Mouse (Mus musculus): ENCODE results near the gene Mknk1. TPM values are rescaled to one million over a fixed set of nuclear protein-coding genes. Genes with fewer than 3 reads are reported as not detected.

The Mknk1 gene
- polyA plus RNA-seq (2015; fragmentation: Nextera tagmentation; extraction: Ambion mirVana): 22.3 and 24.5 TPM in 2 replicates

DNA sequence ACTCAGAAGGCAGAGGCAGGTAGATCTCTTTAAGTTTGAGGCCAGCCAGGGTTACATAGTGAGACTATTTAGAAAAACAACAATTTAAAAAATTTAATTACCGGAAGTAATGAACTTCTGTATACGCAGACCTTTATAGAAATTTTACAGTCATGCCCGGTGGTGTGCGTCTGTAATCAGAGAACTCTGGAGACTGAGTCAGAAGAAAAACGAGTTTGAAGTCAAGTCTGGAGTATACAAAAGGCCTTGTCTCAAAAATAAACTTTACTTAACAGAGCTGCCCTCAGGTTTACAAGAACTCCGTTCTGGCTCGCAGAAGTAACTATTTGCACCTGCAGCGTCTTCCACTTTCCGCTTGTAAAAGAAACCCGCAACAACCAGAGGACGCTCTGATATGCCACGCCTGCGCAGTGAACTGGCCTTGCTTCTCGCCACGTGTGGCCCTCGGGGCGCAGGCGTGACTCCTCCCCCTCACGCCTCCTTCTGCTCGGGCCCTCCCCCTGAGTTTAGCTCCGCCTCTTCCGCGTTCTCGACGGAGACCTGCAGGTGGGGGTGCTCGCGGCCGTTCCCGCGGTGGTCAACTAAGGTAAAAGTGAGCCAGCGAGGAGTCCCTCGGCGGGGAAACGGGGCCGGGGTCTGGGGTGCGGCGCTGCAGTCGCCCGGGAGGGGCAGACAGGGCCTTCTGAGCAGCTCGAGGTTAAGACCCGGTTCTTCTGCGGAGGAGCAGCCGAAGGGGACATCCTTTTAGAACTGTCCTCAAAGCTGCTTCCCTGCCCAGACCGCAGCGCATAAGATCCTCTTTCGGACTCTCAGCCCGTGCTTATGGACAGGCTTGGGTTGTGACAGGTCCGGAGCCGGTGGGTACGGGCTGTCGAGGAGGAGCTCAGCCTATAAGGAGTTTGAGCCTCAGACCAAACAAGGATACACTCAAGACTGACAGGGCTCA lies at the start of gene Mknk1:
Mknk1 (plus strand) TSS at position 503 of the 946 bp plus-strand sequence.
- peak; percentile 95 for ATAC-seq
- 1% methylated on average over 51 of the region's 51 CpGs for WGBS
- H3K27ac ChIP-seq (ENCODE audit: low read length): 0 out of 2 replicates have a peak within 1 kb of the TSS, but pooled peaks have one; percentile 31

DNA sequence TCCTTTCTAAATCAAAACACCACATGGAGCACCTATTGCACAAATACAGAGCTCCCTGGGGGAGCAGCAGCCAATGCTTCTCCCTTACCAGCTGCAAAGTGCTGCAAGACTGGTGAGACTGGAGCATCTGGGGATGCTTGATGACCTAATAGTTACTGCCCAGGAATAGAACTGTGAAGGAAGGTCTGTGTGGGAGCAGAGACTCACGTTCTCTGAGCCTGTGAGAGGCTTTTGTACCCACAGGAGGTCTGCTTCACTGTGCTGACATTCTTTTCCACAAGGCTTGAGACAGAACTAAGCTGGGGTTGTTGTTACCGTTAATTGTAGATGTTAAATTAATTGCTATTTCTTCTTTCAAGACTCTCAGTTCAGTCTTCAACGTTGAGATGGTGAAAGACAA lies 48.1 kb upstream of the Mknk1 start:
- Histone ChIP-seq H3K9ac (ENCODE audit: low read depth, low read length) (no peak overlapping the region), H3K4me3 (ENCODE audit: low read depth, low read length) (no peak overlapping the region), H3K27ac (ENCODE audit: low read length) (no peak overlapping the region), H3K36me3 (ENCODE audit: control insufficient read depth, insufficient read depth, low read length) (peaks cover 18% of the 10 kb centered on the region), H3K27me3 (ENCODE audit: control insufficient read depth, insufficient read depth, low read depth, low read length) (no peaks in the 10 kb centered on the region), H3K9me3 (replicated peaks; ENCODE audit: control insufficient read depth, low read length, poor library complexity, severe bottlenecking) (no peaks in the 10 kb centered on the region), H3K4me2 (ENCODE audit: low read length) (no peak overlapping the region), H3K4me1 (ENCODE audit: control insufficient read depth, insufficient read depth, low read length) (peaks cover 2% of the 10 kb centered on the region)
- 83% methylated on average over 3 of the region's 3 CpGs for WGBS
- ATAC-seq: no peak

More for the DNA sequence above, at the start of gene Mknk1:
- Histone ChIP-seq H3K4me3 (ENCODE audit: low read depth, low read length) (peak within 1 kb of the TSS; percentile 74), H3K9me3 (replicated peaks; ENCODE audit: control insufficient read depth, low read length, poor library complexity, severe bottlenecking) (no peaks in the 10 kb centered on the region), H3K4me1 (ENCODE audit: control insufficient read depth, insufficient read depth, low read length) (peaks cover 10% of the 10 kb centered on the region), H3K4me2 (ENCODE audit: low read length) (peak within 1 kb of the TSS; percentile 80), H3K9ac (ENCODE audit: low read depth, low read length) (peak within 1 kb of the TSS; percentile 75), H3K27me3 (ENCODE audit: control insufficient read depth, insufficient read depth, low read depth, low read length) (no peaks in the 10 kb centered on the region), H3K36me3 (ENCODE audit: control insufficient read depth, insufficient read depth, low read length) (no peaks in the 10 kb centered on the region)

DNA sequence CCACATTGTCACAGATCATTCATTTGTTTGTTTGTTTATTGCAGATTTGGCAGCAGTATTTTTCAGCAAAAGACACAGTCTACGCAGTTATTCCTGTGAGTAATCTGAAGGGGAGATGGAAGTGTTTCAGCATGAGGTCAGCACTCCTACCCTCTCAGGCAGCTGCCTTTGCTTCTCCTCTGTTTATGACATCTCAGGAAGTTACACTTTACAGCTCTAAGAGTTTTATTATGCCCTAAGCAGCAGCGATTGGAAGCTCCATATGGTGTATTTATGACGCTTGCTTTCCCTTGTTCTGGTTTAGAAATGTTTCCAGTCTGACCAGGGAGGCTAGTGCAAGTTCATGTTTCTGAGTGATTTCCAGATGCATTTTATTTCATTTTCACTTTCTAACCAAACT lies 43.6 kb upstream of the Mknk1 start:
- no peak for ATAC-seq
- H3K4me1 ChIP-seq (ENCODE audit: control insufficient read depth, insufficient read depth, low read length): no peaks in the 10 kb centered on the region
- no peaks in the 10 kb centered on the region for H3K9me3 ChIP-seq (replicated peaks; ENCODE audit: control insufficient read depth, low read length, poor library complexity, severe bottlenecking)
- WGBS: 98% methylated on average over 3 of the region's 3 CpGs
- no peak overlapping the region for H3K27ac ChIP-seq (ENCODE audit: low read length)
- no peaks in the 10 kb centered on the region for H3K27me3 ChIP-seq (ENCODE audit: control insufficient read depth, insufficient read depth, low read depth, low read length)
- H3K4me3 ChIP-seq (ENCODE audit: low read depth, low read length): no peak overlapping the region
- H3K9ac ChIP-seq (ENCODE audit: low read depth, low read length): no peak overlapping the region
- H3K4me2 ChIP-seq (ENCODE audit: low read length): no peak overlapping the region
- peaks cover 34% of the 10 kb centered on the region for H3K36me3 ChIP-seq (ENCODE audit: control insufficient read depth, insufficient read depth, low read length)

DNA sequence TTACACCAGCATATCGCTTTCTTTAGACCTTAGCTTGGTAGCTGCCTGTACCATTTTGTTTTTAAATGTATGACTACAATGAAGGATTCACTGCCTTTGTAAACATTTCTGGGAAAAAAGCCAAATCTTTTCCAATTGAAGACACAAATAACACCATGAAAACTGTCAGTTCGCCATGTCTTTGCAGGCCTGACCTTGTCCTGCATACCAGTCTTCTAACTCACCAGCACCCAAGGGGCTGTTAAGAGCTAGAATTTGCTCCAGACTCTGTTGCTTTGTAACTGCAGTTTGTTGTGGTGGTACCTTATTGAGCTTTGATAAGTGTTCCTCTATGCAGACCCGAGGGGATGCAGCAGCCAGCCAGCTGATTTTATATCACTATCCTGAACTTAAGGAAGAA lies 39.0 kb upstream of the Mknk1 start:
- Histone ChIP-seq H3K9me3 (replicated peaks; ENCODE audit: control insufficient read depth, low read length, poor library complexity, severe bottlenecking) (no peaks in the 10 kb centered on the region), H3K4me1 (ENCODE audit: control insufficient read depth, insufficient read depth, low read length) (no peaks in the 10 kb centered on the region), H3K4me2 (ENCODE audit: low read length) (no peak overlapping the region), H3K27ac (ENCODE audit: low read length) (no peak overlapping the region), H3K27me3 (ENCODE audit: control insufficient read depth, insufficient read depth, low read depth, low read length) (no peaks in the 10 kb centered on the region), H3K36me3 (ENCODE audit: control insufficient read depth, insufficient read depth, low read length) (peaks cover 33% of the 10 kb centered on the region), H3K4me3 (ENCODE audit: low read depth, low read length) (no peak overlapping the region), H3K9ac (ENCODE audit: low read depth, low read length) (no peak overlapping the region)
- no peak for ATAC-seq
- WGBS: 75% methylated on average over 3 of the region's 3 CpGs

DNA sequence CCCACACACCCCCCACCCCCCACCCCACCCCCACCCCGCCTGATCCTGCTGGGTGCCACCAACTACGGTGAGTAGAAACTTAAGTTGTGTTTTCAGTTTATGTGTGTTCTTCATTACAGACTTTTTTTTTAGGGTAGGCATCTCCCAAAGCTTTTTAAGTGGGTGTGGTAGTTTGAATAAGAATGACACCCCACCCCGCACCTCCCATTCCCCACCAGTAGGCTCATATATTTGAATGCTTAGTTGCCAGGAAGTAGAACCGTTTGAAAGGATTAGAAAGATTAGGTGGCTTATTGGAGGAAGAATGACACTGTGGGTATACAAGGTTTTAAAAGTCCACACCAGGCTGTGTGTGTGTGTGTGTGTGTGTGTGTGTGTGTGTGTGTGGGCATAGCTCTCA lies 26.7 kb upstream of the Mknk1 start:
- H3K27me3 ChIP-seq (ENCODE audit: control insufficient read depth, insufficient read depth, low read depth, low read length): no peaks in the 10 kb centered on the region
- H3K9me3 ChIP-seq (replicated peaks; ENCODE audit: control insufficient read depth, low read length, poor library complexity, severe bottlenecking): no peaks in the 10 kb centered on the region
- H3K4me1 ChIP-seq (ENCODE audit: control insufficient read depth, insufficient read depth, low read length): no peaks in the 10 kb centered on the region
- no peak for ATAC-seq
- 0 out of 2 replicates have a peak, but pooled peaks cover 14% of the 10 kb centered on the region for H3K36me3 ChIP-seq (ENCODE audit: control insufficient read depth, insufficient read depth, low read length)
- no peak overlapping the region for H3K4me2 ChIP-seq (ENCODE audit: low read length)
- WGBS: 74% methylated on average over 4 of the region's 4 CpGs
- no peak overlapping the region for H3K4me3 ChIP-seq (ENCODE audit: low read depth, low read length)
- no peak overlapping the region for H3K9ac ChIP-seq (ENCODE audit: low read depth, low read length)
- H3K27ac ChIP-seq (ENCODE audit: low read length): no peak overlapping the region

DNA sequence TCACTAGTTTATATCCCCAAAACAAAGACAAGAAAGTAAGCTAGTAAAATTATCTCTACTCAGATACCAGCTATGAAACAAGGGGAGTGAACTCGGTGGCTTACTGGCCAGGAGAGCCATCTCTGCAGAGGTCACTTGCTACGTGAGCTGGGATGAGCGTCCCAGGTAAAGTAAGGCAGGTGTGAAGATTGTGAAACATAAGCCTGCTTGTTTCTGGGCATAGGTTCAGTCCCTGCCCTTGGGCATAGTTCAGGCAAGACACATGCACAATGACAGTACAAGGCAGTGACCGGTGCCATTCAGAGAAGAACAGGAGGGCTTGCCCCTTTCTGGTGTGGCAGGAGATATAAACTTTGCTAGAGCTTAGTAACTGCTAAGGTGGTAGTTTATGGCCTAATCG lies 23.4 kb upstream of the Mknk1 start:
- 91% methylated on average over 5 of the region's 5 CpGs for WGBS

DNA sequence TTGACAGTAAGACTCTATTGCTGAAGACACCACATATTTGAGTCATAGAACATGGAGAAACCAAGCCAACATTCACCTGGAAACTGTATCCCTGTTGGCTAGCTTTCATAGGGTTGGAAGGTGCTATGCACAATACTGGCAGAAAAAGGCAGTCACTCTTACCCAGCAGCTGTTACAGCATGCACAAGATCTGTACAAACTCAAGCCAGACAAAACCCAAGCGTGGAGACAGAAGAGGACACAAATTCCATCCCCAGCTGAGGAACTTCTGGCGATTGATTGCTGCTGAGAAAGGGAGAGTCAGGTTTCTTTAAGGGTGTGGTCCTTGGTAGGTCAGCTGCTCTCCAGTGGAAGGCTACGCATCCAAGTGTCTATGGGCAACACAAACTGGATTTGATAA lies 18.8 kb upstream of the Mknk1 start:
- Histone ChIP-seq H3K4me3 (ENCODE audit: low read depth, low read length) (no peak overlapping the region), H3K4me2 (ENCODE audit: low read length) (no peak overlapping the region), H3K36me3 (ENCODE audit: control insufficient read depth, insufficient read depth, low read length) (0 out of 2 replicates have a peak, but pooled peaks cover 6% of the 10 kb centered on the region), H3K27ac (ENCODE audit: low read length) (no peak overlapping the region), H3K4me1 (ENCODE audit: control insufficient read depth, insufficient read depth, low read length) (no peaks in the 10 kb centered on the region), H3K9me3 (replicated peaks; ENCODE audit: control insufficient read depth, low read length, poor library complexity, severe bottlenecking) (no peaks in the 10 kb centered on the region), H3K27me3 (ENCODE audit: control insufficient read depth, insufficient read depth, low read depth, low read length) (no peaks in the 10 kb centered on the region), H3K9ac (ENCODE audit: low read depth, low read length) (no peak overlapping the region)
- ATAC-seq: no peak
- WGBS: 85% methylated on average over 3 of the region's 3 CpGs

More for the DNA sequence above, 23.4 kb upstream of the Mknk1 start:
- no peak overlapping the region for H3K27ac ChIP-seq (ENCODE audit: low read length)
- H3K9me3 ChIP-seq (replicated peaks; ENCODE audit: control insufficient read depth, low read length, poor library complexity, severe bottlenecking): no peaks in the 10 kb centered on the region
- 0 out of 2 replicates have a peak, but pooled peaks cover 14% of the 10 kb centered on the region for H3K36me3 ChIP-seq (ENCODE audit: control insufficient read depth, insufficient read depth, low read length)
- H3K4me3 ChIP-seq (ENCODE audit: low read depth, low read length): no peak overlapping the region
- no peaks in the 10 kb centered on the region for H3K4me1 ChIP-seq (ENCODE audit: control insufficient read depth, insufficient read depth, low read length)
- ATAC-seq: no peak
- no peaks in the 10 kb centered on the region for H3K27me3 ChIP-seq (ENCODE audit: control insufficient read depth, insufficient read depth, low read depth, low read length)
- no peak overlapping the region for H3K9ac ChIP-seq (ENCODE audit: low read depth, low read length)
- no peak overlapping the region for H3K4me2 ChIP-seq (ENCODE audit: low read length)

DNA sequence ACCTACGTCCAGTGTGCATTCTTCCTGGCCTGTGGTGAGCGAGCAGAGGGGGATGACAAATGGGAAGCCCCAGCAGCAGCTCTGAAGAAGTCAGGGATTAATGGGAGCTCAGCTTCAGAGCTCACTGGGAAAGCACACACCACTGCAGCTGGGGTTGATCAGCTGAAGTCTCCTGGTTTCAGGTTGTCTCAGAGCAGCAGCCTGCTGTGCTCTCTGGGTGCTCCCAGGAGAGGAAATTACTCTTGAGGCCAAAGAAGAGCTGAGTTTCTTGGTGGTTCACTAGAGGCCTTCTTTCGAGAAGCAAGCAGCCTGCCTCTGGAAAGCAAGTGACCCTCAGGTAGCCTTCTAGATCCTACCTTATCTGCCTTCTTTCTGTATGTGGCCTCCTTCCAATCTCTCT lies 18.1 kb upstream of the Mknk1 start:
- H3K4me2 ChIP-seq (ENCODE audit: low read length): no peak overlapping the region
- no peak for ATAC-seq
- 77% methylated on average over 3 of the region's 3 CpGs for WGBS

DNA sequence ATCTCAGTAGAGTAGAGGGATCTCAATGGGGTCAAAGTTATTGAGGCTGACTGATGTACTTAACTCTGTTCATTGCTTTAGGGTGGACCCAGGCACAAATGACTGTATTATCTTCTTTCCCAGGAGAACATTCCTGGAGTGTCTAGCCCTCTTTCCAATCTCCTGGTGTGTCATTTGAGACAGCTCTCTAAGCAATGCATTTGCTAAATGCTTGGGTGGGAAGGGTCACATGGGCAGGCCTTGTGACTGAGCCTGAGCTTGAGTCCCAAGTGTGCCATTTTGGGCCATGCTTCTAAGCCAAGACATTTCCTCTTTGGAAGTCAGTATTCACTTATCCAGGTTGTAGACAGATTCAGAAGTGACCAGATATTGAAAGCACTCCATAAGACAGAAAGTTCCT lies 17.6 kb upstream of the Mknk1 start:
- Histone ChIP-seq H3K4me3 (ENCODE audit: low read depth, low read length) (no peak overlapping the region), H3K27me3 (ENCODE audit: control insufficient read depth, insufficient read depth, low read depth, low read length) (no peaks in the 10 kb centered on the region), H3K4me2 (ENCODE audit: low read length) (no peak overlapping the region), H3K9me3 (replicated peaks; ENCODE audit: control insufficient read depth, low read length, poor library complexity, severe bottlenecking) (no peaks in the 10 kb centered on the region), H3K27ac (ENCODE audit: low read length) (no peak overlapping the region), H3K9ac (ENCODE audit: low read depth, low read length) (no peak overlapping the region), H3K36me3 (ENCODE audit: control insufficient read depth, insufficient read depth, low read length) (no peaks in the 10 kb centered on the region), H3K4me1 (ENCODE audit: control insufficient read depth, insufficient read depth, low read length) (no peaks in the 10 kb centered on the region)
- no peak for ATAC-seq

More for the DNA sequence above, 18.1 kb upstream of the Mknk1 start:
- no peak overlapping the region for H3K4me3 ChIP-seq (ENCODE audit: low read depth, low read length)
- H3K9me3 ChIP-seq (replicated peaks; ENCODE audit: control insufficient read depth, low read length, poor library complexity, severe bottlenecking): no peaks in the 10 kb centered on the region
- H3K36me3 ChIP-seq (ENCODE audit: control insufficient read depth, insufficient read depth, low read length): no peaks in the 10 kb centered on the region
- no peak overlapping the region for H3K9ac ChIP-seq (ENCODE audit: low read depth, low read length)
- no peak overlapping the region for H3K27ac ChIP-seq (ENCODE audit: low read length)
- H3K27me3 ChIP-seq (ENCODE audit: control insufficient read depth, insufficient read depth, low read depth, low read length): no peaks in the 10 kb centered on the region
- no peaks in the 10 kb centered on the region for H3K4me1 ChIP-seq (ENCODE audit: control insufficient read depth, insufficient read depth, low read length)
